Mouse (Mus musculus) urinary bladder, postnatal 14 days (tissue): Measurements from ENCODE around the gene Gm21905.

Experiments
- DNase-seq: peaks from one replicate; pipeline ENCODE4 v3.0.0; 2021; ENCODE audit warnings: low spot score

Gm21905 gene

DNA sequence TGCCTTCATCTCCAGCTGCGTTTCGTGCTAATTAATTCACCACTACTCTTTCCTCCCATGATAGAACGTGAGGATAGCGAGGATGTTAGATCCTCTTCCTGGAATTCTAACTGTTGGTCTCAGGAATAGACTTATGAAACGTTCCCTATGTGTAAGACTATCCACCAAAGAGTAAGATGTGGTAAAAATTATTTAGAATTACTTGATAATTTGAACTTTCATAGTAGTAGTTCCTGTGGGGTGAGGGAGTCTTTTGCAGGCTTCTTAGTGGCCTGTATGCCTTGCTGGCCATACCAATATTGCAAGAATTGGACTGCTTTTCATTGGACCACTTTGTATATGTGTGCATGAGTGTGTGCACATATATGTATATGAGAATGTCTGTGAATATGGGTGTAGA lies at the start of gene Gm21905:
Gene Gm21905 (minus strand): TSS at position 101 of the 400 bp plus-strand sequence.
- no peak for DNase-seq

DNA sequence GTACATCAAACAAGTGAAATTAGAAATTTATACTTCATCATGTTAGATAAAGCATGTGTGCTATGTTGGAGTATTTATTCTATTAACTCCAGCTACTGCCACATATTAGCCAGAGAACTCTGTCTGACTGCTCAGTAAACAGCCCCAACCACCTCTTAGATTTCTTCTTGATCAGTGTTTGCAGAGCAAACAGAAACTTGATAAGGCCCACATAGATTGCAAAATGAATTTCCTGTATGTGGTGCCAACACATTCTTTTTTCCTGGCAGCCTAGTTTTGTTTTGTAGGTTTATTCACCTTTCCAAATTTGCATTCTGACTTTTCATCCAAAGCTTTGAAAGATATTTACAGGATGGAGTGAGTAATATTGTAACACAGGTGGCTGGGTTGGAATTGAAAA lies 44.2 kb upstream of the Gm21905 start:
- no peak for DNase-seq

DNA sequence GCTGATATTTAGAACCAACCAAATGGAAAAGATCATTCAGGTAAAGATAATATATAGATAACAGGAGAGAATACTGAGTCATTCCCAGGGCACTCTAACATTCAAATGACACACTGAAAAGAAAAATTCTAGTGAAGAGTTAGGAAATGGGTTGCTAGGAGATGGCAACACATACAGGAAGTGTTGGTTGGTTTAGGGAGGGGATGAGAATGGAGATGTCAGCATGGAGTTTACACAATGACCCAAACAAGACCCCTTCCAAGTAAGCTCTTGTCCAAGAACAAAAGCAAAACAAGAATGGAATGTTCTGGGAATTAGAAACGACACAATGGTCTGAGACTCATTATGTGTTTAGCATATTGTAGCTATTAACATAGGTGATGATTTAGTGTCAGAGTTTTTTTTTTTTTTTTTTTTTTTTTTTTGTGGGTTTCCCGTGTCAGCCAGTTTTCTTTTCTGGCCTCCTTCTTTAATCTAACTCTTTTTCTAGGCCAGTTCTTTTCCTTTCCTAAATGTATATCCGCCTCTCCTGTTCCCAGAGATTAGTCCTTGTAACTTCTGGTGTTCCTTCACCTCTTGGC lies 35.8 kb upstream of the Gm21905 start:
- no peak for DNase-seq

DNA sequence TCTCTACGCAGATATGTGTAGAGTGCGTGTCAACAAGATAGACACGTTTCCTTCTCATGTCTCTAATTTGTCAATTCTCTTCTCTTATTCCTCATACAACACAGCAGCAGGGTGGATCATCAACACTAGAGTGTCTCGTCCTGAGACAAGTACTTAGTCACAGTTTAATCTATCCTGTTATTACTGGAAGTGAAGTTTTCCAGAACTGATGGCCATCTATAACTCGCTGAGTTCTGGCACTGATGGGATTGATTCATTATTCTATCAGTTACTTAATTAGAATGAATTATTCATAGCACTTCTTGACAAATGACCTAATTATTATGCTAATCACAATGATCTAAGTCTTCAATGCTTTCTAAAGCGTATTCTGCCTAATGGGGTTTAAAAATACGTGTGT lies 23.3 kb upstream of the Gm21905 start:
- DNase-seq: no peak

DNA sequence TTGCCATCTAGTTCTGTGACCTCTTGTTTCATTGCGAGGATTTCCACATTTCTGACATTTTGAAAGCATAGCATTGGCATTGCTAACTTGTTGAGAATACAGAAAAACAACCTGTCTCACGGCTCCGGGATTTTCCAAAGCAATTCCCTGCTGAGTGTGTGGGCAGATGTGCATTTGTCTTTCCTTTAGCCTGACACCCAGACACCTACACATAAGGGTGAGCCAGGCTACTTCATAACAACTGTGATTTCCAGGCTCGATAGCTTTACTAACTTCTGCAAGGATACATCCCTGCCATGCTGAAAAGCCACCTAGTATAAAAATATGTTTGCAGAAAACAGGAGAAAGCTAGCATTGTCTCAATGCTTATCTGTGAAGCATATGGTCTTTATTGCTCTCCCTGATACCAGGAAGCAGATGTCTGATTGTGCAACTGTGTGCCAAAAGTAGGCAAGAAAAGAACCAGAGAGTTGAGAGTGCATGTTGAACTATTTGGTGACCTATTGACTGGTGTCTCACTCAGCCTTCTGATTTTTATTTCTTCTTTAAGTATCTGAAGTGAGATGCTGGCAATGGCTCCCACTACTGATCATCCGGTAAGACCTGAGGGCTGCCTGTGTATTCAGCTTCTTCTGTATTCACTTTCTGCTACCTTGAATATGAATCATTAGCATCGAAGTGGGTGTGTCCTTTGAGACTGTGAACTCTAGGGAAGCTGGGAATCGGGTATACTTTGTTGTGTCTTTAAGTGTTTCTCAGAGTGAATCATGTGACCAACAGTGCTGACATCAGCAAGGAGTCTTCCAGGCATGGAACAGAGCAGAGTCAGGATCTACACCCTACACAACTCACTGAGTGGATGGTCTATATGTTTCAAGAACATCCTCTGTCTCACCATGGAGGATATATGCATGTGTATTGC lies 15.7 kb upstream of the Gm21905 start:
- DNase-seq: no peak

DNA sequence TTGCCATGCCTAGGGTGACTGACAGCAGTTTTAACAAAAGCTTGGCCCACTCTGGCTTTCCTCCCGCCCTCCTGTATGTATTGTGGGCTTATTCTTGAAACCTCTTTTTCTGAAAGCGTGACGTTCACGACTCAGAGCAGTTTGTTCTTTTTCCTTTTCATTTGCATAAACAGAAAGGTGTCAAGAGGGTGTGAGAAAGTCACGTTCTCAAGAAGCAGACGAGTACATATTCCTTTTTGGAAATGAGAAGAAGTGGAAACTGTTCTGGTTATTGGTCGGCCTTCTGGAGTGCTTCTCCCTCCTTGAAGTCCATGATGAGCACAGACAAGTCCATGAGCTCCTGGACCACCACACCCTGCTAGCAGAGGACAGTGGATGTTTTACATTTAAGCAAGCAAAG lies 9.3 kb upstream of the Gm21905 start:
- DNase-seq: no peak

DNA sequence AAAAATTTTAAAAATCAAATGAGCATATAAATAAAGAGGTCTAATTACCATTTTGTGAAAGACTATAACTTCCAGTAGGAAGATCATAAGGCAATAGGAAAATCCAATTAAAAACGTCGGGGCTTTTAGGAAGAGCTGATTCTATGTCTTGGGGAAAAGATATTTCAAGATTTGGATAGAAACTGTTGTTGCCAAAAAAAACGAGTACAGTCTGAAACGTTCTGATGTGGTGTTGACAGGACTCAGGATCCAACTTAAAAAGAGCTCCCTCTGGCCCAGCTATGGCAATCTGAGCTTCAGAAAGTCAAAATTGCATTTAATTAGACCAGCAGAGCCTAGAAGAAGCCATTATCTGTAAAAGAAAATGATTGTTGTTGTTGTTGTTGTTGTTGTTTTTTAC lies 7.9 kb upstream of the Gm21905 start:
- no peak for DNase-seq

DNA sequence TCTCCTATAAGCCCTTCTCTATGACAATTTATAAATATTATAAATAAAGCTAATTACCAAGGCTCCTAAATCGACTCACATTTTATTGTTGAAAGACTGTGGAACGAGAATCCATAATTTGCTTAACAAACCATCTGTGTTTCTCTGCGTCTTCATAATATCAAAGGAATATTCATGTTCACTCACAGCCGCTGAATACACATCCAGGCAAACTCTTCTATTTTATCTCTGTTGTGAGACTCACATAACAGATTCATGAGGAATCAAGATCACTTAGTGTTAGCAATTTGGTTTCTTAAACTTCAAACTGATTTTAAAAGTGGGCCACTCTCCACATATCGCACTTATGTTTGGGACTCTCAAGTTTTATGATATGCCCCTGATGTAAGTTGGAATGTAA lies 1.9 kb upstream of the Gm21905 start:
- DNase-seq: no peak

DNA sequence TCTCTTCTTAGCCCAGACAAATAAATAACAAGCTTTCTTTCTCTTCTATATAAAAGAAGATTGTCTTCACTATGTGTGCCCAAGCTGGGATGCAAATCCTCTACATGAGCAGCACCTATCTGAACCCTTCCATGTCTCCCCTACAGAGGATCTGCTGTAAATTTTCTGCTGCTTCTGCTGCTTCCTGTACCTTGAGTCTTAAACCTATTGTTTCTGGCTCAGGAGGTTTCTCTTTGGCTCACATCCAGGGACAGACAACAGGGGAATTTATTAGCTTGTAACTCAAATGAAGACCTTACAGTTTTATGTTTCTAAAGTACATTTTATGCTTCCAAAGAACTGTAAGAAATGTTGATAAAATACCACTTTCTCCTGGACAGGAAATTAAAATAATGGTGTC lies 785 bp upstream of the Gm21905 start:
- no peak for DNase-seq

DNA sequence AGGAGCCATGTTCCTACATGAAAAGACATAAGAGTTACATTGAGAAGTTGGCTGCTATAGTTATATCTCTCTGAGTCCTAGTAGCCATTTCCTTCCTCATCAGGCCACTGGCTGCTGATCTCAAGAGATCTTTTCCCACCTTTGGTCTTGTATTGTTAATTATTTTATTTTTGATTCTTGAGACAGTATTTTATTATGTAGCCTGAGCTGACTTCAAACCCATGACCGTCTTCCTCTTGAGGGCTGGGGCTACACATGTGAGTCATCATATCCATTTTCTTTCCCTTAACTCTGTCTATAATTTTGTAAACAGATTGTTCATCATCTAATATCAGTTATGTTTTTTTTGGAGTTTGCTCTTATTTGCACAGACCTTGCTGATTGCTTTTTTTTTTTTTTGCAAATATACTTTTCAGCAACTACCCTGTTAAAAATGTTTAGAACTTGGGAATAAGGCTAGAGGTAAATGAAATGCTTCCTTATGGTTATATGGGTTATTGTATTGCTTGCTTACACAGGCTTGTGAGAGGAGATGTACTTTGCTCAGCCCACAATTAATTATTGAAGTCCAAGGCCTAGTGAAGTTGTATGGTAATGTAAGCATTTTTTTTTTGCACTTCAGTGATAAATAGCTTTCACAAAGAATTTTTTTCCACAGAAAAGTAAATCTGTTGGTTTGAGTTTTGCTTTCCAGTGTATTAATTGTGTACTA lies 2.0 kb downstream of the Gm21905 start:
- DNase-seq: no peak

DNA sequence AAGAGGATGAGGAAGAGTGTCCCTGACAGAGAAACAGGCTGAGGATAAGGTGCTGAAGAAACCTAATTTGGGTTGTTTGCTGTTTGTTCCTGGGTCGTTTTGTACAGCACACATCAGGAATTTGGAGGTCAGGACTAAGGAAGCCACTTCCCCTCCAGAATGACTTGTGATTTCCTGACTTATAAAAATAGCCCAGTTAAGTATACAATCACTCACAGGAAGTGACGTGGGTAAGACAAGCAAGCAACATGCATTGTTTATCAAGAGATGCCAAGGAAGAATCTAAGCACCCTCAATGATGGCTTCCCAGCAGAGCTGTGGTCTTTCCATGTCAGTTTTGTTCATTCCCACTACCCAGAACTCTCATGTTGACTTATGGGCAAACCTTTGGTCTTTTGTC lies 3.0 kb downstream of the Gm21905 start:
- DNase-seq: no peak

DNA sequence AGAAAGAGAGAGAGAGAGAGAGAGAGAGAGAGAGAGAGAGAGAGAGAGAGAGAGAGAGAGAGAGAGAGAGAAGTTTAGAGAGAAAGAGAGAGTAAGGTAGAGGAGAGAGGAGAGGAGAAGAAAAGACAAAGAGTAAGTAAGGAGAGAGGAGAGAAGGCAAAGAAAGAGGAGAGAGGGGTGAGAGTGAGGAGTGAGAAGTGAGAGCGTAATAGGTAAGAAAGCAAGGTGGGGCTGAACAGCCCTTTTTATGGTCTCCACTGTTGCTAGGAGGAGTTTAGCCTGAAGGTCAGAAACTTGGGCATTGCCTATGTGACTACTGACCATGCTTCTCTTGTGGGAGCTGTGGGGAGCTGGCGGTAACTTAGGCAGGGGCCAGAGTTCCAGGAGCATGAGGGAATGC lies 4.9 kb downstream of the Gm21905 start, which contains the start of gene Gm5108:
Gene Gm5108 (plus strand): TSS at position 301 of the 400 bp plus-strand sequence.
- no peak for DNase-seq

DNA sequence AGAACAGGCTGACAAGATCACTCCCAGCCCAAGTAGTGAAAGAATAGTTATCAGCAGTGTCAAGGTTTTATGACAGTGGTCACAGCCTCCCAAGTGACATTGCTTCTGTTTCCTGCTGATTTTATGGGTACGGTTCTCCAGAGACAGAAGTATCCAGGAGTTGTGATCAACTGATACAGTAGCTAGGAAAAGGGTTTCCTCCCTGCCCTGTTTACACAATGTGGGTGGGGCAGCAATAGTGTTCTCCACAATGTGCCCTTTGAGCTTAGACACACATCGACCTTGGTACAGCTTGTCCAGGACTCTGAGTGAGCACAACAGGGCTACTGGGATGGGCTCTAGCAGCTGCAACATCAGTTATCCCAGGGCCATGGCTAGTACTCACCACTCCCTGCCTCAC lies 14.6 kb downstream of the Gm21905 start:
- no peak for DNase-seq

DNA sequence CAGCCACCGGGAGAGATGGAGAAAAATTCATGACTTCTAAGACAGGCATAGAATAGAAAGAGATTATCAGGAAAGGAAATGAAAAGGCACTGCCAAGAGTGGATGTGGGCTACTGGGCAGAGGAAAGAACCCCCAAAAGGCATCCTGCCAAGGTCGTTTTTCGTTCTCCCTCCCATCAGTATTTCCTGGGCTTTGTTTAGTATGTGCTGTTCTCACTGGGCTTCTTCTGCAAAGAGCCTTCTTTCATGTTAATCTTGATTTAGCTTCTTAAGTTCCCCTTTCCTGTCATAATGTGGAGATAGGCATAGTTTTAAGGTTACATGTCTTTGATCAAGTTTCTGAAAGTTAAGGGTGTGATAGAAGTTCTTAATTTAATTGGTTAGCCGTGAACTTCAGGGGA lies 15.6 kb downstream of the Gm21905 start:
- no peak for DNase-seq

DNA sequence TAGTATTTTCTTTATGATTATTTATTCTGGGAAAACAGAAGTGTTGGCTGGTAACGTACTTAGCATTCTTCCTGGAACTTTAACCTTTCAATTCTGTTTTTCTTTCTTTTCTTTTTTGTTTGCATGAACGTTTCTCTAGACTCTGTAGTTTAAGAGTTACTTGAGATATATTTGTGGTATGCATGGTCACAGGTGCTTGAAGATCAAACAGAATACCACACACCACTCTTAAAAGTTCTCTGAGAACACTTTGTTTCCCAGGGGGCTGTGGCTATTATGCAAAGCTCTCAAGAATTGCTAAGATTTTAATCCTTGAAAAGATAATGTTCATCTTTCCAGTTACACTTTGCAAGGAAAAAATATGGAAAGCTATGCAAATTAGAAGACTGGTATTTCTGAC lies 41.7 kb downstream of the Gm21905 start:
- no peak for DNase-seq

DNA sequence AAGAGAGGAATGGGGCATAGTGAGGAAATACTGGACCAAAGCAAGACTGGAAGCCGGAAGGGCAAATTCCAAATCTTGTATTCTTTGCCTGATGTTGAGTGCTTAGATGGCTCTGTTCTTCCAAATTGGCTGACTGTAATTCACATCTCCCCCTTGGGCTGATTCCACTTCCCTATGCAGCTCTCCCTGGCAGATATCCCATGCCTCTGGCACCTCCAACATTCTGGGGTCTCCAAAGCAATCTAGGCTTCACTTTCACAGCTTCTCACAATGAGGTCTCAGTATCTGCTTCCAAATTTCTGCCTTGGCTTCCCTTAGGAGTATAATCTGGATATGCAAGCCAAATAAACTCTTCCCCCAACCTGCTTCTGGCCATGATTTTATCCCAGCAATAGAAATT lies 47.3 kb downstream of the Gm21905 start:
- DNase-seq: no peak

DNA sequence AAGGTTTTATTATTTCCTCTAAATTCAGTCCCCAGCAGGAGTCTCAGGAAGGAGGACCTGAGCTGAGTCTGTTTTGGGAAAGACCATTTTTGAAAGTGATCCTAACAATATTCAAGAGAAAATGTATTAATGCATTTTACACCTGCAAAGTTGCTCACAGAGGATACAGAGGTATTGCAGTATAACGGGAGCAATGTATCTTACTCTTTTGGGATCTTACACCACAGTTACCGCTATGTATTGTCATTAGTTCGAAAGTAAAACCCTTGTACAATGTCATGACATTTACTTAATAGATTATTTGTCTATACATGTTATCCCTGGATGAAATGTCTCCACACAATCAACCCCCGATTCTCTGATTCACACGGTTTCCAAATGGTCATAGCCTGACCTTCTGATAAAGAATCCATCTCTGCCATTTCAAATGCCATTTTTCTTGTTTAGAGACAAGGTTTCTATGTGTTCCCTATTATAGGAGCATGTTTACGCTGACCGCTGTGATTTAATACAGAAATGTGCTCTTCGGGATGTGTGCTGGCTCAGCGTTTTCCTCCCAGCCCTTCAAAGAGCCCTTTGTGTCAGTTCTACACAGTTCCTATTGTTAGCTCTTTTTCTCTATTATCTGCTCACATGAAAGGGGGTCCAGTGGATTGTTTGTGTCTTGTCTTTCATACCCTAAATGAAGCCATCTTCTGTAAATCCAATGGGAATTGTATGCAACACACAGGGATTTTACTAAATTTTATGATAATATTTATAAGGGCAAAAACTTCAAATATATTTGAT lies 61.6 kb downstream of the Gm21905 start:
- DNase-seq: no peak

DNA sequence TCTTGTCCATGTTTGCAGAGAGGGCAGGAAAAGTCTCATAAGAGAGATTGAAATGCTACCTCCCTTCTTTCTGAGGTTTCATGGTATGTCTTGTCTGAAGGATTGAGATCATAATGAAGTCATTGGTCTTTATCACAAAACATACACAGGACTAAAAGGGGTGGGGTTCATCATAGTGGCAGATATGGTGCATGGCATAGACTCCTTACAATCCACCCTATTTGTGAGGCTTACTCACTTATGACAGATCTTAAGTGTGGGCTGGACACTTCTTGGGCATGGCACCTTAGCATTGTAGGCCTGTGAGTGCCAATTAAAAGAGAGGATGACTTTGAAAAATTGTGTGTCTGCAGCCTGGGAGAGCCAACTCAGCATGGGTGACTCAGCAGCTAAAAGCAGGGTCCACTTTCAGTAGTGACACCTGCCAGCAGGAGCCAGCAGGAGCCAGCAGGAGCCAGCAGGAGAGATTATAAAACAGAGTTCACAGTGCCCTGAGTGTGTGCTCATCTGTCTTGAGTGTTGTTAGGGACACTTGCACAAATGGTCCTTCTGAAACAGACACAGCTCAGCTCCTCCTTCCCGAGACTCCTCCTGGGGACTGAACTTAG lies 62.6 kb downstream of the Gm21905 start:
- no peak for DNase-seq
